Mouse (Mus musculus): ENCODE measurements around the gene Fam168a. TPM values are rescaled to one million over a fixed set of nuclear protein-coding genes. Genes with fewer than 3 reads are reported as not detected.
A peak's percentile ranks its signal among the peaks of the same experiment; 100 is the strongest.

The Fam168a gene
- polyA plus RNA-seq (2016; fragmentation: Nextera tagmentation; extraction: Ambion mirVana) = 30.2 and 47.4 TPM in 2 replicates

GRCm38 (mm10) chr7:100706143-100706841 lies at the start of gene Fam168a:
Gene Fam168a, plus strand, starts transcription at chr7:100706635.
- Histone ChIP-seq H3K27me3 (ENCODE audit: insufficient read depth, poor library complexity, severe bottlenecking) (no peaks in the 10 kb centered on the region), H3K4me1 (replicated peaks) (peaks cover 15% of the 10 kb centered on the region), H3K9me3 (no peaks in the 10 kb centered on the region), H3K27ac (peak within 1 kb of the TSS; percentile 99), H3K4me3 (peak within 1 kb of the TSS; percentile 94), H3K36me3 (no peaks in the 10 kb centered on the region)
- DNase-seq (ENCODE audit: low spot score) = peak; percentile 97
- under 1% methylated on average over 36 of the region's 37 CpGs for WGBS

GRCm38 (mm10) chr7:100656739-100657138 lies 49.7 kb upstream of the Fam168a start:
- H3K4me3 ChIP-seq = no peak overlapping the region
- peak overlapping the region; percentile 42 for H3K27ac ChIP-seq
- H3K4me1 ChIP-seq (replicated peaks) = peaks cover 40% of the 10 kb centered on the region
- H3K36me3 ChIP-seq = no peaks in the 10 kb centered on the region
- DNase-seq (ENCODE audit: low spot score) = no peak
- H3K27me3 ChIP-seq (ENCODE audit: insufficient read depth, poor library complexity, severe bottlenecking) = no peaks in the 10 kb centered on the region
- H3K9me3 ChIP-seq = no peaks in the 10 kb centered on the region
- WGBS = 45% methylated on average over 5 of the region's 5 CpGs

- H3K4me3 ChIP-seq = peak overlapping the region; percentile 33; the same call in 1 of the 2 replicates
- H3K27ac ChIP-seq = peak overlapping the region; percentile 8; the same call in 1 of the 2 replicates
- no peaks in the 10 kb centered on the region for H3K9me3 ChIP-seq
- WGBS = 28% methylated on average over 18 of the region's 18 CpGs
- no peaks in the 10 kb centered on the region for H3K27me3 ChIP-seq (ENCODE audit: insufficient read depth, poor library complexity, severe bottlenecking)
- DNase-seq (ENCODE audit: low spot score) = peak; percentile 30
- H3K4me1 ChIP-seq (replicated peaks) = peaks cover 43% of the 10 kb centered on the region
- no peaks in the 10 kb centered on the region for H3K36me3 ChIP-seq
Measured at GRCm38 (mm10) chr7:100658093-100658578, 48.3 kb upstream of the Fam168a start.

GRCm38 (mm10) chr7:100661264-100661663 lies 45.2 kb upstream of the Fam168a start:
- Histone ChIP-seq H3K36me3 (no peaks in the 10 kb centered on the region), H3K4me3 (no peak overlapping the region), H3K4me1 (replicated peaks) (peaks cover 34% of the 10 kb centered on the region), H3K27ac (no peak overlapping the region), H3K27me3 (ENCODE audit: insufficient read depth, poor library complexity, severe bottlenecking) (0 out of 2 replicates have a peak, but pooled peaks cover 8% of the 10 kb centered on the region), H3K9me3 (no peaks in the 10 kb centered on the region)
- 90% methylated on average over 7 of the region's 7 CpGs for WGBS
- no peak for DNase-seq (ENCODE audit: low spot score)

- H3K4me1 ChIP-seq (replicated peaks) = peaks cover 27% of the 10 kb centered on the region
- DNase-seq (ENCODE audit: low spot score) = no peak
- H3K36me3 ChIP-seq = no peaks in the 10 kb centered on the region
- WGBS = 76% methylated on average over 8 of the region's 8 CpGs
- H3K9me3 ChIP-seq = no peaks in the 10 kb centered on the region
- H3K4me3 ChIP-seq = no peak within 1 kb of the TSS
- H3K27ac ChIP-seq = peak within 1 kb of the TSS; percentile 35; the same call in 1 of the 2 replicates
- H3K27me3 ChIP-seq (ENCODE audit: insufficient read depth, poor library complexity, severe bottlenecking) = 0 out of 2 replicates have a peak, but pooled peaks cover 8% of the 10 kb centered on the region
Measured at GRCm38 (mm10) chr7:100662231-100662630, 44.2 kb upstream of the Fam168a start, which contains the start of gene Plekhb1. Gene Plekhb1, minus strand, starts transcription at chr7:100662414.

GRCm38 (mm10) chr7:100663190-100663589 lies 43.2 kb upstream of the Fam168a start:
- 2% methylated on average over 13 of the region's 13 CpGs for WGBS
- Histone ChIP-seq H3K4me1 (replicated peaks) (peaks cover 25% of the 10 kb centered on the region), H3K27ac (peak overlapping the region; percentile 56), H3K36me3 (no peaks in the 10 kb centered on the region), H3K9me3 (no peaks in the 10 kb centered on the region), H3K27me3 (ENCODE audit: insufficient read depth, poor library complexity, severe bottlenecking) (0 out of 2 replicates have a peak, but pooled peaks cover 8% of the 10 kb centered on the region), H3K4me3 (no peak overlapping the region)
- peak; percentile 91 for DNase-seq (ENCODE audit: low spot score)

- 0 out of 2 replicates have a peak, but pooled peaks cover 8% of the 10 kb centered on the region for H3K27me3 ChIP-seq (ENCODE audit: insufficient read depth, poor library complexity, severe bottlenecking)
- 65% methylated on average over 11 of the region's 11 CpGs for WGBS
- no peaks in the 10 kb centered on the region for H3K9me3 ChIP-seq
- peaks cover 19% of the 10 kb centered on the region for H3K4me1 ChIP-seq (replicated peaks)
- no peak for DNase-seq (ENCODE audit: low spot score)
- peak overlapping the region; percentile 56 for H3K27ac ChIP-seq
- H3K4me3 ChIP-seq = no peak overlapping the region
- no peaks in the 10 kb centered on the region for H3K36me3 ChIP-seq
Measured at GRCm38 (mm10) chr7:100663729-100664304, 42.6 kb upstream of the Fam168a start.

- no peak for DNase-seq (ENCODE audit: low spot score)
- no peak overlapping the region for H3K27ac ChIP-seq
- H3K4me1 ChIP-seq (replicated peaks) = peaks cover 10% of the 10 kb centered on the region
- no peaks in the 10 kb centered on the region for H3K9me3 ChIP-seq
- H3K4me3 ChIP-seq = no peak overlapping the region
- WGBS = 88% methylated on average over 5 of the region's 5 CpGs
- H3K27me3 ChIP-seq (ENCODE audit: insufficient read depth, poor library complexity, severe bottlenecking) = no peaks in the 10 kb centered on the region
- no peaks in the 10 kb centered on the region for H3K36me3 ChIP-seq
Measured at GRCm38 (mm10) chr7:100670646-100671045, 35.8 kb upstream of the Fam168a start.

GRCm38 (mm10) chr7:100673452-100673851 lies 33.0 kb upstream of the Fam168a start:
- Histone ChIP-seq H3K9me3 (no peaks in the 10 kb centered on the region), H3K4me3 (no peak overlapping the region), H3K4me1 (replicated peaks) (peaks cover 10% of the 10 kb centered on the region), H3K27ac (no peak overlapping the region), H3K27me3 (ENCODE audit: insufficient read depth, poor library complexity, severe bottlenecking) (no peaks in the 10 kb centered on the region), H3K36me3 (no peaks in the 10 kb centered on the region)
- no peak for DNase-seq (ENCODE audit: low spot score)
- WGBS = 50% methylated on average over 7 of the region's 7 CpGs

GRCm38 (mm10) chr7:100674941-100675340 lies 31.5 kb upstream of the Fam168a start:
- 90% methylated on average over 2 of the region's 2 CpGs for WGBS
- no peaks in the 10 kb centered on the region for H3K9me3 ChIP-seq
- H3K4me1 ChIP-seq (replicated peaks) = peaks cover 10% of the 10 kb centered on the region
- no peak overlapping the region for H3K27ac ChIP-seq
- H3K36me3 ChIP-seq = no peaks in the 10 kb centered on the region
- no peak overlapping the region for H3K4me3 ChIP-seq
- DNase-seq (ENCODE audit: low spot score) = no peak
- no peaks in the 10 kb centered on the region for H3K27me3 ChIP-seq (ENCODE audit: insufficient read depth, poor library complexity, severe bottlenecking)

- Histone ChIP-seq H3K36me3 (no peaks in the 10 kb centered on the region), H3K4me1 (replicated peaks) (peaks cover 10% of the 10 kb centered on the region), H3K4me3 (no peak overlapping the region), H3K27me3 (ENCODE audit: insufficient read depth, poor library complexity, severe bottlenecking) (no peaks in the 10 kb centered on the region), H3K27ac (no peak overlapping the region), H3K9me3 (no peaks in the 10 kb centered on the region)
- 90% methylated on average over 5 of the region's 5 CpGs for WGBS
- no peak for DNase-seq (ENCODE audit: low spot score)
Measured at GRCm38 (mm10) chr7:100678052-100678451, 28.4 kb upstream of the Fam168a start.

- no peaks in the 10 kb centered on the region for H3K9me3 ChIP-seq
- H3K4me1 ChIP-seq (replicated peaks) = no peaks in the 10 kb centered on the region
- no peak overlapping the region for H3K4me3 ChIP-seq
- 69% methylated on average over 15 of the region's 15 CpGs for WGBS
- no peak for DNase-seq (ENCODE audit: low spot score)
- no peaks in the 10 kb centered on the region for H3K36me3 ChIP-seq
- H3K27ac ChIP-seq = no peak overlapping the region
- no peaks in the 10 kb centered on the region for H3K27me3 ChIP-seq (ENCODE audit: insufficient read depth, poor library complexity, severe bottlenecking)
Measured at GRCm38 (mm10) chr7:100678948-100679880, 27.2 kb upstream of the Fam168a start.
